Mouse (Mus musculus) ES-E14 (cell line): ENCODE measurements around the gene Zfhx3. TPM values are rescaled to one million over a fixed set of nuclear protein-coding genes. Genes with fewer than 3 reads are reported as not detected.

ENCODE experiments used
- DNase-seq: peaks from one replicate; pipeline ENCODE4 v3.0.0-alpha.2; 2013; ENCODE audit warnings: low read depth, low spot score
- H3K27ac ChIP-seq: 2 replicates; pipeline ENCODE4 v1.5.1; 2012; ENCODE audit warnings: low read depth, mild to moderate bottlenecking, low read length, moderate library complexity, mixed read lengths; ENCODE audit not compliant: poor library complexity, insufficient read depth, severe bottlenecking
- H3K36me3 ChIP-seq: 2 replicates; pipeline ENCODE4 v1.6.1; 2012; ENCODE audit warnings: mild to moderate bottlenecking, low read length, moderate library complexity, mixed read lengths; ENCODE audit not compliant: control insufficient read depth, poor library complexity, insufficient read depth, severe bottlenecking
- H3K4me1 ChIP-seq, 2 experiments: fragments of 150-350 bp in 1 of 2; sonication (generic) in 1 of 2; 2 replicates each; pipeline ENCODE4 v1.6.1; 2012; ENCODE audit warnings: low read length in 2 of 2, mild to moderate bottlenecking in 1 of 2, mixed read lengths in 1 of 2; ENCODE audit not compliant: control insufficient read depth in 2 of 2, insufficient read depth in 2 of 2, poor library complexity in 1 of 2
- H3K4me3 ChIP-seq, 2 experiments: fragments of 150-350 bp in 1 of 2; sonication (generic) in 1 of 2; 2 replicates each; pipeline ENCODE4 v1.5.1; 2012; ENCODE audit warnings: low read length in 2 of 2, low read depth in 1 of 2, mild to moderate bottlenecking in 1 of 2, mixed read lengths in 1 of 2; ENCODE audit not compliant: insufficient read depth in 1 of 2, poor library complexity in 1 of 2, severe bottlenecking in 1 of 2
- H3K9ac ChIP-seq: 2 replicates; pipeline ENCODE4 v1.6.1; 2012; ENCODE audit warnings: low read depth, mild to moderate bottlenecking, low read length, mixed read lengths; ENCODE audit not compliant: poor library complexity, insufficient read depth, severe bottlenecking
- H3K9me3 ChIP-seq: fragments of 150-350 bp; sonication (generic); 2 replicates; pipeline ENCODE4 v1.6.1; 2012; ENCODE audit warnings: low read depth, mild to moderate bottlenecking, low read length; ENCODE audit not compliant: control insufficient read depth, insufficient read depth
- CHD2 ChIP-seq: IDR thresholded peaks from 2 replicates; pipeline ENCODE4 v1.6.1; 2014; ENCODE audit warnings: mild to moderate bottlenecking, low read depth, low read length, inconsistent platforms
- HCFC1 ChIP-seq: IDR thresholded peaks from 2 replicates; pipeline ENCODE4 v1.6.1; 2012; ENCODE audit warnings: low read length, inconsistent platforms, borderline replicate concordance; ENCODE audit not compliant: insufficient read depth
- MAFK ChIP-seq: IDR thresholded peaks from 2 replicates; pipeline ENCODE4 v1.6.1; 2014; ENCODE audit warnings: mild to moderate bottlenecking, low read depth, low read length, inconsistent platforms; ENCODE audit not compliant: insufficient read depth
- ZC3H11A ChIP-seq: IDR thresholded peaks from 2 replicates; pipeline ENCODE4 v1.6.1; 2012; ENCODE audit warnings: low read depth, mild to moderate bottlenecking, inconsistent platforms, low read length, borderline replicate concordance
- ZNF384 ChIP-seq: IDR thresholded peaks from 2 replicates; pipeline ENCODE4 v1.6.1; 2012; ENCODE audit warnings: low read depth, low read length, inconsistent platforms
- in situ Hi-C, 2 experiments: fragments of 600-800 bp; cut with MboI; formaldehyde crosslinking; loops; one replicate each; pipeline ENCODE4 v1.15.1; 2025; ENCODE audit warnings: low sequenced_read_pairs in 2 of 2, inconsistent platforms in 1 of 2; ENCODE audit not compliant: unreplicated experiment in 2 of 2
- total RNA-seq: library from RNA; depleted of rRNA; stranded (reverse); fragments of 300-350 nt; gene quantifications from 2 replicates; pipeline ENCODE4 v1.2.3, GENCODE M21; 2012

The Zfhx3 gene
- total RNA-seq, 1 experiment: 8.8 TPM

DNA sequence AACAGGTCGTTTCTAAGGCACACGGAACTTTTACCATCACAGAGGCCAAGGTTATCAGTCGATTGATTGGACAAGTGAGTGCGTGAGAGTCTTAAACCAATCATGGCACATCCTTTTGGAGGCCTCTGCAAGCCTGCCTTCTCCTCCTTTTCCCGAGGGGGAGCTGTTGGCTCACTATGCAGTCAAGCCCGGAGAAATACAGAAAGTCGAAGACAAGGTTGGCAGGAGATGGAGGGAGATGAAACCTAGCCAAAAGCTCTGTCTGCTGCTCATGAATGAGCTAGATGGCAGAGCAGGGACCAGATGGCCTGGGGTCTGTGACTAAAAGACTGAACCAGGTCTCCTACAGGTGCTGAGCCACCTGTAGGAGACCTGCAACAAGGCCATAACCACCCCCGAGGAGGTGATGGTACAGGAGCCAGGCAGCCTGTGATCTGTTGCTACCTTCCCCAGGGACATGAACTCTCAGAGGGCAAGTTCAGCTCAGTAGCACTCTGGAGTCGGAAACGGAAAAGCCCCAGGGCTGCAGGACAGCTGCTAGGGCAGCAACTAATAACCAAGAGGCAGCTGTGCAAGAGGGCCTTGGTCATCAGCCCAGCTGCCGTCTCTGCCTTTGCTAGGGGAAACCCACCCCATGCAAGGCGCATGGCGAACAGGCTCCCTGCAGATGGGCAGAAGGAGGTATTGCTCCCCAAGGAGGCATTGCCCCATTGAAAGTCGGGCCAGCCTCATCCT, 848.3 kb downstream of the Zfhx3 start:
- TF ChIP-seq MAFK: no peak
- TF ChIP-seq HCFC1: no peak
- TF ChIP-seq CHD2: no peak
- no peak for TF ChIP-seq ZNF384
- peak; percentile 36; the same call in 1 of the 2 replicates for TF ChIP-seq ZC3H11A
- Histone ChIP-seq H3K4me1 (peaks cover 0 to 30% of the 10 kb centered on the region in 2 experiments; a peak in 2 of 4 replicates), H3K9ac (no peak overlapping the region), H3K36me3 (peaks cover 3% of the 10 kb centered on the region; the same call in 1 of the 2 replicates), H3K4me3 (no peak overlapping the region), H3K27ac (no peak overlapping the region), H3K9me3 (no peaks in the 10 kb centered on the region)
- DNase-seq: no peak
- in situ Hi-C loops: no loop called here

DNA sequence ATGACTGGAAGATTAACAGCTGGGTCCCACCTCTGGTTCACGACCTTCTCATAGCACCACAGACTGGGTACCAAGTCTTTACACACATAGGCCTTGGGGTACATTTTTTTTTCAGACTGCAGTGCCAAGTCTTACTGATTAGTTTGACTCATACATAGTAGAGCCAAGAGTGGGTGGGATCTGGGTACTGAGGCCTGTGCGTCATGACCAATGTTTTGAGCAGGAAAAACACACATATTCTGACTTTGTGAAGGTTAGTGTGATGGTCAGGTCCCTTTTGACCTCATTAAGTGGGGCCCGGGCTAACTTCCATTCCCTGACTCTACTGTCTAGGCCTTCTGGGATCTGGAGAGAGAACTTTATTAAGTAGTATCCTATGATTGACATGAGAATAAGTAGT, 853.6 kb downstream of the Zfhx3 start:
- Histone ChIP-seq H3K9me3 (no peaks in the 10 kb centered on the region), H3K27ac (no peak overlapping the region), H3K4me1 (peaks cover 0 to 17% of the 10 kb centered on the region in 2 experiments; a peak in 2 of 4 replicates), H3K4me3 (no peak overlapping the region), H3K36me3 (peaks cover 12% of the 10 kb centered on the region; the same call in 1 of the 2 replicates), H3K9ac (no peak overlapping the region)
- no peak for DNase-seq
- TF ChIP-seq MAFK (no peak), ZNF384 (no peak), HCFC1 (no peak), ZC3H11A (no peak), CHD2 (no peak)
- in situ Hi-C loops: no loop called here

DNA sequence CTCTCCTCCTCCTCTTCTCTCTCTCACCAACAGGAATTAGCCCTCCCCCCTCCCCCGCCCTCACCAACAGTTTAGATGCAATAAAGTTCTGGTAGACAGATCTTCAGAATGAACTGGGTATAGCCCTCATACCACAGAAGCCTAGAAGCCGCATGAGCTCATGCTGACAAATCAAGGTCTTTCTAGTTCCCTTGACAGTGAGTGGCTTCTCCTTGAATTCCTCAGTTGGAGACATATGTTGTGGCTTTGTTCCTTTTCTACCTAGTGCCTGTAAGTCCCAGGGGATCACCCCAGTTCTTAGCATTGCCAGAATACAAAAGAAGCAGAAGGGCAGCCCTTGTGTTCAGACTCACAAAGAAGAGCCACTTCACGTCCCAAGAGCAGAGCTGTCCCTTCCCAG, 854.4 kb downstream of the Zfhx3 start:
- Histone ChIP-seq H3K9ac (no peak overlapping the region), H3K27ac (no peak overlapping the region), H3K4me3 (no peak overlapping the region), H3K36me3 (peaks cover 15% of the 10 kb centered on the region; the same call in 1 of the 2 replicates), H3K9me3 (no peaks in the 10 kb centered on the region), H3K4me1 (peaks cover 0 to 15% of the 10 kb centered on the region in 2 experiments; a peak in 2 of 4 replicates)
- TF ChIP-seq HCFC1 (no peak), ZC3H11A (no peak), MAFK (no peak), CHD2 (no peak), ZNF384 (no peak)
- in situ Hi-C loops: no loop called here
- no peak for DNase-seq

DNA sequence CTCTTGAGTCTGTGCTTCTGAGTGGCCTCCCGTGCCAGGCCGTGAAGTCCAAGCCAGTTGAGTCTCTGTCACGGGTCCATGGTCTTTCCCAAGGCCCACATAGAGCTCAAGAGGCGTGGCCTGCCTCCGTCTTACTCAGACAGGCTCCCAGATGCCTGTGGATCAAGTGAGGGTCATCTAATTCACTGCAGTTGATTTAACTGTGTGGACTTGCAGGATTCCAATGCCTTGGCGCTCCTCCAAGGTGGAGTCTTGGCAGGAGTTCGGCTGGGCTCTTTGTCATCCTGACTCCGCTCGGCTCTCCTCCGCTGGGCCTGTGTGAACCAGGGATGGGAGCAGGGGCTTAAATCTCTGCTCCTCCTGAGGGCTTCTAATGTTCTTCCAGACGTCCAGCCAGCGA, 855.6 kb downstream of the Zfhx3 start:
- H3K27ac ChIP-seq: no peak overlapping the region
- H3K4me3 ChIP-seq: no peak overlapping the region
- no peak for TF ChIP-seq ZNF384
- TF ChIP-seq HCFC1: no peak
- no peak for TF ChIP-seq ZC3H11A
- TF ChIP-seq CHD2: no peak
- no peak for TF ChIP-seq MAFK
- H3K4me1 ChIP-seq: peaks cover 0 to 16% of the 10 kb centered on the region in 2 experiments; a peak in 1 of 4 replicates
- no peak overlapping the region for H3K9ac ChIP-seq
- H3K36me3 ChIP-seq: peaks cover 15% of the 10 kb centered on the region; the same call in 1 of the 2 replicates
- no peaks in the 10 kb centered on the region for H3K9me3 ChIP-seq
- in situ Hi-C loops: no loop called here
- no peak for DNase-seq
